Mouse (Mus musculus) ES-E14 (cell line): ENCODE data around the gene Igfbp7.

ENCODE experiments used
- HCFC1 ChIP-seq: IDR thresholded peaks from 2 replicates; pipeline ENCODE4 v1.6.1; 2012; ENCODE audit warnings: low read length, inconsistent platforms, borderline replicate concordance; ENCODE audit not compliant: insufficient read depth
- MAFK ChIP-seq: IDR thresholded peaks from 2 replicates; pipeline ENCODE4 v1.6.1; 2014; ENCODE audit warnings: mild to moderate bottlenecking, low read depth, low read length, inconsistent platforms; ENCODE audit not compliant: insufficient read depth
- ZNF384 ChIP-seq: IDR thresholded peaks from 2 replicates; pipeline ENCODE4 v1.6.1; 2012; ENCODE audit warnings: low read depth, low read length, inconsistent platforms

GRCm38 (mm10) chr5:77361006-77361405 lies 46.8 kb downstream of the Igfbp7 start:
- TF ChIP-seq ZNF384 = no peak
- TF ChIP-seq HCFC1 = no peak
- TF ChIP-seq MAFK = no peak
